Mouse (Mus musculus) lung, adult 2 months (tissue): ENCODE data around the gene Etnppl.

Source experiments
- CTCF ChIP-seq: fragments of 200-500 bp; IDR thresholded peaks from 2 replicates; pipeline ENCODE4 v1.5.1; 2011; ENCODE audit warnings: mild to moderate bottlenecking, low read length, control low read depth; ENCODE audit not compliant: insufficient read depth
- POLR2A ChIP-seq: fragments of 200-500 bp; IDR thresholded peaks from 2 replicates; pipeline ENCODE4 v1.6.1; 2011; ENCODE audit warnings: low read depth, mild to moderate bottlenecking, control low read depth, low read length, borderline replicate concordance; ENCODE audit errors: extremely low read depth

- 0 out of 2 replicates have a peak, but pooled peaks have one; percentile 13 for TF ChIP-seq CTCF
- no peak for TF ChIP-seq POLR2A
These were observed 9.3 kb upstream of the Etnppl start for GRCm38 (mm10) chr3:130607924-130608323.
